Mouse (Mus musculus) midbrain, embryonic 10.5 days (tissue): ENCODE data around the gene Foxred1. TPM values are rescaled to one million over a fixed set of nuclear protein-coding genes. Genes with fewer than 3 reads are reported as not detected.

Experiments
- DNase-seq: peaks from one replicate; pipeline ENCODE4 v3.0.0-alpha.2; 2017; ENCODE audit warnings: low spot score
- H3K27ac ChIP-seq: fragments of 300-500 bp; sonication (generic); replicated peaks from 2 replicates; pipeline ENCODE4 v1.5.1; 2016; ENCODE audit warnings: mild to moderate bottlenecking
- H3K27me3 ChIP-seq: fragments of 300-500 bp; sonication (generic); 2 replicates; pipeline ENCODE4 v1.6.1; 2016; ENCODE audit warnings: low read depth, mild to moderate bottlenecking; ENCODE audit not compliant: poor library complexity, severe bottlenecking
- H3K36me3 ChIP-seq: fragments of 300-500 bp; sonication (generic); 2 replicates; pipeline ENCODE4 v1.6.1; 2016; ENCODE audit warnings: mild to moderate bottlenecking, moderate library complexity
- H3K4me1 ChIP-seq: fragments of 300-500 bp; sonication (generic); 2 replicates; pipeline ENCODE4 v1.6.1; 2016
- H3K4me3 ChIP-seq: fragments of 300-500 bp; sonication (generic); 2 replicates; pipeline ENCODE4 v1.5.1; 2016; ENCODE audit warnings: mild to moderate bottlenecking, moderate library complexity
- H3K9me3 ChIP-seq: fragments of 300-500 bp; sonication (generic); replicated peaks from 2 replicates; pipeline ENCODE4 v1.6.1; 2016; ENCODE audit warnings: mild to moderate bottlenecking
- WGBS: fragments of 180-500 bp; shearing (Covaris S2); methylation state at CpG from one replicate; pipeline ENCODE4 v1.1.7; 2016; 5-methylcytosine and 5-hydroxymethylcytosine counted together
- polyA plus RNA-seq: library from polyadenylated mRNA; unstranded; fragments of >200 nt; fragmentation: Nextera tagmentation; extraction: Ambion mirVana; gene quantifications from 2 replicates; pipeline ENCODE4 v1.2.1, GENCODE M21; 2016

Foxred1 gene
- polyA plus RNA-seq, 1 experiment from 2014 or later = 54.6 TPM

- WGBS = 94% methylated on average over 2 of the region's 2 CpGs
- no peaks in the 10 kb centered on the region for H3K27me3 ChIP-seq
- DNase-seq = no peak
- H3K36me3 ChIP-seq = peaks cover 51% of the 10 kb centered on the region
- no peak overlapping the region for H3K4me3 ChIP-seq
- no peak overlapping the region for H3K27ac ChIP-seq
- no peaks in the 10 kb centered on the region for H3K9me3 ChIP-seq
- peaks cover 14% of the 10 kb centered on the region for H3K4me1 ChIP-seq
Observed at GRCm38 (mm10) chr9:35204421-35204820, 6.4 kb downstream of the Foxred1 start.

DNA sequence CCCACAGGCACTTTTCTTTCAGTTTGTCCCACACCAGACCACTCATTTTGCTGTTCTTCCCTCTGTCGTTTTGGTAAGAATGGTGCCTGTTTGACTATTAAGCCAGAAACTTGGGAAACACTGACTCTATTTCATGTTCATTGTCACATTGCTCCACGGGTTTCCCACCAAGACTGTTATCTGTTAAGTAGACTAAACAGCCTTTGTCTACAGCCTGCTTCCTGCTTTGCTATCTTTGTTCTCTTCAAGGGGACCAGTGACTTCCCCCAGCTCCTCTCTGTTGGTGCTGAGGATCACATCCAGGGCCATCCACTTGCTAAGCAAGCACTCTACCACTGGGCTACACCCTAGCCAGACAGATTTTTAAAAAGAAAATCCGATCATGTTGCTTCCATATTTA is 7.3 kb downstream of the Foxred1 start:
- Histone ChIP-seq H3K4me1 (peaks cover 22% of the 10 kb centered on the region), H3K9me3 (no peaks in the 10 kb centered on the region), H3K4me3 (no peak overlapping the region), H3K27me3 (no peaks in the 10 kb centered on the region), H3K36me3 (peaks cover 45% of the 10 kb centered on the region), H3K27ac (no peak overlapping the region)
- WGBS = 72% methylated on average over 3 of the region's 3 CpGs
- DNase-seq = no peak

DNA sequence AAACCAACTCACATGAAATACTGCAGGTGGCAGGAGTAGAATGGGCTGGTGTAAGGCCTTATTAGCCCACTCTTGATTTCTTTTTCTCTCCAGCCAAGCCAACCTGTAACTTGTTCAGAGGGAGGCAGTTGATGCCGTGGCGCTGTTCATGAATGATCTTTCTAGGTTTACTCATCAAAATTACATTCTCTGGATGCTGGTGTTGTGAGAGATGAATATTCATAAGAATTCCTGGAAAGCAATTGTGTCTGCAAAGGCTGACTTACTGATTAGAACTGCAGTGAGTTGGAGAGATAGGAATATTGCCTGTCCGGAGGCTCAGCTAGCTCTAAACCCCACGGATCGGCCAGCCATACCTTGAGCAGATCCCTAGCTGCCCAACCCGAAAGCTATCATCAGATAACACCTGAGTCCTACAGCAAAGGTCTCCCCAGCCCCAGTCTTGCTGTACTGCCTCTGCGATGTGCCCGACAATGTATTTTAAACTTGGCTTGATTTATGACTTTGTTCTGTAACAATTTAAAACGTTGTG is 10.3 kb downstream of the Foxred1 start:
- WGBS = 76% methylated on average over 9 of the region's 9 CpGs
- H3K27ac ChIP-seq = peak overlapping the region; percentile 90
- H3K4me1 ChIP-seq = peaks cover 24% of the 10 kb centered on the region
- no peak for DNase-seq
- peak overlapping the region; percentile 79 for H3K4me3 ChIP-seq
- peaks cover 15% of the 10 kb centered on the region for H3K36me3 ChIP-seq
- no peaks in the 10 kb centered on the region for H3K27me3 ChIP-seq
- no peaks in the 10 kb centered on the region for H3K9me3 ChIP-seq

GRCm38 (mm10) chr9:35199772-35200471 is 10.9 kb downstream of the Foxred1 start, which contains the start of the genes Srpr and Tirap:
TSS of gene Srpr (plus strand) at chr9:35200175.
TSS of gene Tirap (minus strand) at chr9:35200291.
- Histone ChIP-seq H3K9me3 (no peaks in the 10 kb centered on the region), H3K4me3 (peak within 1 kb of the TSS; percentile 79), H3K4me1 (peaks cover 24% of the 10 kb centered on the region), H3K27ac (peak within 1 kb of the TSS; percentile 90), H3K27me3 (no peaks in the 10 kb centered on the region), H3K36me3 (peaks cover 9% of the 10 kb centered on the region)
- under 1% methylated on average over 44 of the region's 44 CpGs for WGBS
- peak; percentile 94 for DNase-seq

DNA sequence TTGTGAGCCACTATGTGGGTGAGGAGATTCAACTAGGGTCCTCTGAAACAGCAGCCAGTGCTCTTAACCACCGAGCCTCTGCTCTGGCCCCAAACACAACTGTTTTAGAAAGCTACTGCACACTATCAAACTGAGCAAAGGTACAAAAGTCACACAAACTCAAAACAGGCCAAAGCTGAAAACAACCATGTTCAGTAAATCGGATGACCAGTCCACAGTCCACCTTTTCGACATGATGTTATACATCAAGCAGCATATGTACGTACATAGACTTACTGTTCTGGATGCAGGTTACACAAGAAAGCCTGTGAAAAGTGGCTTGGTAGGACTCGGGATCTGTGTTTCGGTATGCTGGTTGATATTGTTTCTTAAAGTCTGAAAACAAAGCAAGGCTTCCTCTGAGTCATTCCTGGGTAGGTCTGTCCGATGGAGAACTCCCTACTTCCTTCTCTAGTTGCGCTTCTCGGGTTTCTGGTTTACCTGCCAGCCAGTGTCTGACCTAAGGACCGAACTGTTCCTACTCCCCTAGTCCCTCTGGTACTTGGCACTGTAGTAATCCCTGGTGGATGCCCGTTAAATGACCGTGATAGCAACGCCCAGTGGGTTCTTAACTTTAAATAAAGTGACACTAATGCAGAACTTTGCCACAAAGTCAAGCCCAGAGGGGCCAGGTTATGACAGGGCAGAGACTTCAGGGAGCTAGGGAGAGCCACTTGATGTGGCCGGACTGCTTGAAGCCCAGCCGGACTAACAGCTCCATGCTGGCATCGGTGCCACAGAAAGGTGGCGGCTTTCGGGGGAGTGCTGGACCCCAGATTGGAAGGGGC is 11.7 kb downstream of the Foxred1 start:
- Histone ChIP-seq H3K9me3 (no peaks in the 10 kb centered on the region), H3K27ac (peak overlapping the region; percentile 90), H3K4me3 (peak overlapping the region; percentile 79), H3K4me1 (peaks cover 24% of the 10 kb centered on the region), H3K27me3 (no peaks in the 10 kb centered on the region), H3K36me3 (peaks cover under 1% of the 10 kb centered on the region; the same call in 1 of the 2 replicates)
- no peak for DNase-seq
- WGBS = 30% methylated on average over 18 of the region's 18 CpGs

DNA sequence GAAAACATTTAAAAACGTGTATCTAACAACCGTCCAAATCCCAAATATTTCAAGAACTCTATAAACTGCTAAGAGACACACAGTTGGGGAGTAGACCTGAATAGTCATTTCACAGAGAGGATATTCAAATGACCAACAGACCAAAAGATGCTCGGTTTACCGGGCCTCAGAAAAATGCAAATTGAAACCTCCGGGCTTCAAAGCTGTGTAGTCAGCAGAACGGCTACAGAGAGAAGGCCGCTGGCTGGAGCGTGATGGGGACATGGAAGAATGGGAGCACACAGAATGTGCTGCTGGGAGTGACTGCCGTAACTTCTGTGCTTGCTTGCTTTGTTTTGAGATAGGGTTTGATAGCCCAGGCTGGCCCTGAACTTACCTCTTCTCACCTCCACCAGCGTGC is 12.5 kb downstream of the Foxred1 start:
- no peaks in the 10 kb centered on the region for H3K9me3 ChIP-seq
- no peak overlapping the region for H3K4me3 ChIP-seq
- peaks cover 24% of the 10 kb centered on the region for H3K4me1 ChIP-seq
- H3K27ac ChIP-seq = no peak overlapping the region
- H3K36me3 ChIP-seq = no peaks in the 10 kb centered on the region
- WGBS = 80% methylated on average over 10 of the region's 10 CpGs
- no peaks in the 10 kb centered on the region for H3K27me3 ChIP-seq
- DNase-seq = no peak

- H3K4me3 ChIP-seq = no peak overlapping the region
- no peaks in the 10 kb centered on the region for H3K27me3 ChIP-seq
- H3K27ac ChIP-seq = no peak overlapping the region
- no peaks in the 10 kb centered on the region for H3K36me3 ChIP-seq
- WGBS = 88% methylated on average over 3 of the region's 3 CpGs
- no peaks in the 10 kb centered on the region for H3K9me3 ChIP-seq
- DNase-seq = no peak
- peaks cover 24% of the 10 kb centered on the region for H3K4me1 ChIP-seq
Observed at GRCm38 (mm10) chr9:35197625-35198024, 13.2 kb downstream of the Foxred1 start.

DNA sequence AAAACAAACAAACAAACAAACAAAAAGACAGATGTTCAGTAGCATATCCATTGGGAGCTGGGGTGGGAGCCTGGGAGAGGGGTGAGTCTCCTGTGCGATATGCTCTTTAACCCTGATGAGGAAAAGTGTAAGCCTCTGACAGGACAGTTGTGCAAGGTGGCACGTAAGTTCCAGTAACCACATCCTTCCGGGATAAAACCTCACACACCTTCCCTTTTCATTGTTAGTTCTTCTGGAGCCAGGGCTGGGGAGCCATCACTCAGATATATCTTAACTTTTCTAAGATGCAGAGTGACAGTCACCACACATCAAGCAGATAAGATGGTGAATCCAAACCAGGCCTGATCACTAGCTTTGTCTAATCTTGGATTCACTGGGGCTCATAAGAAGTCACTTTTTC is 16.8 kb downstream of the Foxred1 start:
- no peaks in the 10 kb centered on the region for H3K27me3 ChIP-seq
- no peak for DNase-seq
- no peak overlapping the region for H3K27ac ChIP-seq
- WGBS = 94% methylated on average over 3 of the region's 3 CpGs
- peaks cover 7% of the 10 kb centered on the region for H3K4me1 ChIP-seq
- no peak overlapping the region for H3K4me3 ChIP-seq
- H3K9me3 ChIP-seq = no peaks in the 10 kb centered on the region
- H3K36me3 ChIP-seq = peaks cover 28% of the 10 kb centered on the region

DNA sequence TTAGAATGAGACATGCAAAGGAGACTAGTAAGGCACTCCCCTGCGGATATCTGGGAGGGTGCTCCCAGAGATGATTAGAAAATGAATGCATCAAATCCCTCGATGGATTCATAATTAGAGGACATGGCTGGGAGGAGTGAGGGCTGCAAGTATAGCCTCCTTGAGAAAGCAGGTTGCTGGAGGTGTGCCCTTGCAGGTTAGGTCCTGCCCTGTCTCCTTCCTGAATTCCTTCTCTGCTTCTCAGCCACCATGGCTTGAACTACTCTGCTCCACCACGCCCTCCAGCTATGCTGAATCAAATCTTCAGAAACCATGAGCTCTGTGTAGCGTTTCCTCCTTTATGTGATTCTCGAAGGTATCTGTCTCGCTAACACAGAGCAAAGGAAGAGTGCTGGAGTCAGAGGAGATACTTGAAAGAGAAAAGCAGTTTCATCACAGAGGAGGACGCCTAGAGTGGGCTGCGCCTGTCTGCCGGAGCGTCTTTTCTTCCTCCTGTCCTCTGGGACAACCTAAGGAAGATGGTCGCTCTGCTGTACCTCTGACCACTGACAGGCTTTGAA is 17.8 kb downstream of the Foxred1 start:
- Histone ChIP-seq H3K27ac (no peak overlapping the region), H3K4me3 (no peak overlapping the region)
- 87% methylated on average over 11 of the region's 11 CpGs for whole genome bisulfite sequencing

DNA sequence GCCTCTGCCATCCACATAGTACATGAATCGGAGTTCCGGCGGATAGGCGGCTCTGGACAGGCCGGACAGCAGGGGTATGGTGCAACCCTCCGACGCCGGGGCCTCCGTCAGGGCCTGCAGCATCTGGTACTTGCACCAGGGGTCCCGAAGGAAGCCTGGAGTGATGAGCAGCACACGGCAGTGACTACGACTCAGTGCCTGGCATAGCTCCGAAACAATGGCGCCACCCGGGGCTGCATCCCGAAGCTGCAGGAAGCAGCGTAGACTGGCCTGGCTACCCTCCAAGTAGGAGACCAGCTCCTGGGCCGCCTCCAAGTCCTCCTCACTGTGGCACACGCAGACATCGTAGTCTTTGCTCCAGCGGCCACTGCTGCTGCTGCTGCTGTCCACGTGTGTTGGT is 22.2 kb downstream of the Foxred1 start:
- WGBS = 79% methylated on average over 22 of the region's 22 CpGs

More for the DNA sequence above, 17.8 kb downstream of the Foxred1 start:
- DNase-seq = no peak
- H3K4me1 ChIP-seq = no peaks in the 10 kb centered on the region
- peaks cover 38% of the 10 kb centered on the region for H3K36me3 ChIP-seq
- H3K9me3 ChIP-seq = no peaks in the 10 kb centered on the region
- no peaks in the 10 kb centered on the region for H3K27me3 ChIP-seq

GRCm38 (mm10) chr9:35187351-35187903 is 23.4 kb downstream of the Foxred1 start:
- no peak overlapping the region for H3K4me3 ChIP-seq
- 88% methylated on average over 10 of the region's 10 CpGs for WGBS
- H3K27me3 ChIP-seq = no peaks in the 10 kb centered on the region
- H3K27ac ChIP-seq = no peak overlapping the region
- H3K4me1 ChIP-seq = no peaks in the 10 kb centered on the region
- peaks cover 59% of the 10 kb centered on the region for H3K36me3 ChIP-seq
- no peak for DNase-seq
- H3K9me3 ChIP-seq = no peaks in the 10 kb centered on the region

More for the DNA sequence above, 22.2 kb downstream of the Foxred1 start:
- Histone ChIP-seq H3K36me3 (peaks cover 59% of the 10 kb centered on the region), H3K27ac (no peak overlapping the region), H3K4me1 (no peaks in the 10 kb centered on the region), H3K4me3 (no peak overlapping the region), H3K9me3 (no peaks in the 10 kb centered on the region), H3K27me3 (no peaks in the 10 kb centered on the region)
- DNase-seq = no peak

DNA sequence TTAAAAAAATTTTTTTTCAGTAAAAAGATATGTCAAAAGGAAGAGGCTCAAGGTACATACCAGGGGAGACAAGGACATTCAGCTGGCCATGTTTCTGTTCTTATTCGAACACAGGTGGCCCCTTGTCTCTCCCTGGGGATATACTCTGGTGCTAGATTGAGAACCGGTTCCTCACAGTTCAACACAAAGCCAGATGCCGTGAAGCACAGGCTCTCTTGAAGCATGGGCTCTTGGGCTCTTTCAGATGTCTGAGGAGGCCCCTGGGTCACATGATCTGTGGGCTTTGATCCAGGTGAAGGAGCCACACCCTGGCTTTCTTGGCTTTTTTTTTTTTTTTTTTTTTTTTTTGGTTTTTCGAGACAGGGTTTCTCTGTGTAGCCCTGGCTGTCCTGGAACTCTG is 24.4 kb downstream of the Foxred1 start:
- peaks cover 55% of the 10 kb centered on the region for H3K36me3 ChIP-seq
- H3K27ac ChIP-seq = no peak overlapping the region
- no peaks in the 10 kb centered on the region for H3K9me3 ChIP-seq
- 91% methylated on average over 4 of the region's 4 CpGs for WGBS
- no peaks in the 10 kb centered on the region for H3K4me1 ChIP-seq
- no peaks in the 10 kb centered on the region for H3K27me3 ChIP-seq
- no peak overlapping the region for H3K4me3 ChIP-seq
- DNase-seq = no peak
